Mouse (Mus musculus) C2C12 (cell line): Measurements from ENCODE around the gene Mylk3. TPM values are rescaled to one million over a fixed set of nuclear protein-coding genes. Genes with fewer than 3 reads are reported as not detected.

Experiments used
- H3K27me3 ChIP-seq: one replicate; pipeline ENCODE4 v1.6.1; 2011; ENCODE audit not compliant: control insufficient read depth, insufficient read depth, insufficient read length
- H3K36me3 ChIP-seq: one replicate; pipeline ENCODE4 v1.6.1; 2011; ENCODE audit not compliant: control insufficient read depth, insufficient read depth
- H3K4me3 ChIP-seq: one replicate; pipeline ENCODE4 v1.5.1; 2011; ENCODE audit warnings: mild to moderate bottlenecking, control low read depth; ENCODE audit not compliant: poor library complexity, insufficient read depth, severe bottlenecking
- H3K79me2 ChIP-seq: one replicate; pipeline ENCODE4 v1.6.1; 2011; ENCODE audit not compliant: control insufficient read depth, insufficient read depth
- H3K79me3 ChIP-seq: one replicate; pipeline ENCODE4 v1.6.1; 2011; ENCODE audit warnings: low read depth, control low read depth
- H3ac ChIP-seq: one replicate; pipeline ENCODE3; 2011; ENCODE audit warnings: low read depth; ENCODE audit not compliant: control insufficient read depth, insufficient read length
- CEBPB ChIP-seq: IDR thresholded peaks from one replicate; pipeline ENCODE4 v1.6.1; 2011; ENCODE audit warnings: low read depth, mild to moderate bottlenecking, control low read depth, moderate library complexity
- CTCF ChIP-seq: IDR thresholded peaks from one replicate; pipeline ENCODE4 v1.5.1; 2011; ENCODE audit not compliant: control insufficient read depth, insufficient read depth, insufficient read length
- FOSL1 ChIP-seq: IDR thresholded peaks from one replicate; pipeline ENCODE4 v1.8.0; 2011; ENCODE audit warnings: mild to moderate bottlenecking, low read length; ENCODE audit not compliant: poor library complexity, insufficient read depth, severe bottlenecking
- MAX ChIP-seq: IDR thresholded peaks from one replicate; pipeline ENCODE4 v1.6.1; 2011; ENCODE audit warnings: mild to moderate bottlenecking, control low read depth
- MYOD1 ChIP-seq: IDR thresholded peaks from one replicate; pipeline ENCODE4 v1.6.1; 2011; ENCODE audit warnings: low read depth; ENCODE audit not compliant: control insufficient read depth, insufficient read length
- MYOG ChIP-seq: IDR thresholded peaks from one replicate; pipeline ENCODE4 v1.6.1; 2011; ENCODE audit not compliant: control insufficient read depth, insufficient read length; ENCODE audit errors: extremely low read depth
- USF1 ChIP-seq: IDR thresholded peaks from one replicate; pipeline ENCODE4 v1.6.1; 2011; ENCODE audit warnings: low read depth, mild to moderate bottlenecking, control low read depth, moderate library complexity
- polyA plus RNA-seq: library from polyadenylated mRNA; unstranded; fragments of >200 nt; fragmentation: generic; extraction: Trizol; gene quantifications from one replicate; pipeline ENCODE4 v1.2.1, GENCODE M21; 2012; ENCODE audit warnings: missing spikeins

Mylk3 gene
- polyA plus RNA-seq, 1 experiment = not detected

DNA sequence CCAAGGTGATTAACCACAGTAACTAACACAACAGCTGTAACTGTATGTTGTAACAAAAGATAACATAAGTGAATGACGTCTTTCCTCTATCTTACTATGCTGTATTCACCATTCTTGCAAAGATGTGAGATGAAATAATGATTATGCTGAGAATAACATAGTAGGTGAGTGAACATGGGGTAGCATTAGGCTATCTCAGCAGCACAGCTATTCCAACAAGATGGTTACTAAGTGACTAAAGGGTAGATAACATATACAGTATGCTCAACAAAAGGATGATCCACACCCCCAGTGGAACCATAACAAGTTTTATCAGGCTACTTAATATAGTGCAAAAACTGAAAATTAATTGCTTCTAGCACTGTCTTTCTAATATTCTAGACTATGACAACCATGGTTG, 99.3 kb downstream of the Mylk3 start:
- peaks cover 66% of the 10 kb centered on the region for H3K36me3 ChIP-seq

More for the DNA sequence above, 99.3 kb downstream of the Mylk3 start:
- H3ac ChIP-seq = no peak overlapping the region
- no peak overlapping the region for H3K4me3 ChIP-seq
- H3K79me2 ChIP-seq = peaks cover 14% of the 10 kb centered on the region
- H3K79me3 ChIP-seq = peaks cover 2% of the 10 kb centered on the region
- TF ChIP-seq CTCF = no peak
- TF ChIP-seq MYOG = no peak
- no peak for TF ChIP-seq MYOD1
- no peak for TF ChIP-seq USF1
- TF ChIP-seq FOSL1 = no peak
- no peak for TF ChIP-seq CEBPB
- no peak for TF ChIP-seq MAX
- no peaks in the 10 kb centered on the region for H3K27me3 ChIP-seq

Other genes with a start within 250 kb of the Mylk3 start
- gene Cks1brt, start 234.4 kb downstream of the Mylk3 start, polyA plus RNA-seq = not detected
- gene Olfr371, start 160.4 kb downstream of the Mylk3 start, polyA plus RNA-seq = not detected
- gene Orc6, start 86.7 kb downstream of the Mylk3 start, polyA plus RNA-seq = 41.6 TPM
- gene Vps35, start 86.5 kb downstream of the Mylk3 start, polyA plus RNA-seq = 38.8 TPM
- 5.3 TPM for gene 4921524J17Rik, start 46.5 kb upstream of the Mylk3 start, polyA plus RNA-seq
- gene Gpt2, start 106.2 kb upstream of the Mylk3 start, polyA plus RNA-seq = 27.6 TPM
- 104 TPM for gene Dnaja2, start 169.0 kb upstream of the Mylk3 start, polyA plus RNA-seq